Mouse (Mus musculus): ENCODE results near the gene Prame.
"Not testable (repeated sequence)": the region's sequence is repeated elsewhere in the genome, so short reads cannot be mapped to it uniquely, and the experiment has no call there.

DNA sequence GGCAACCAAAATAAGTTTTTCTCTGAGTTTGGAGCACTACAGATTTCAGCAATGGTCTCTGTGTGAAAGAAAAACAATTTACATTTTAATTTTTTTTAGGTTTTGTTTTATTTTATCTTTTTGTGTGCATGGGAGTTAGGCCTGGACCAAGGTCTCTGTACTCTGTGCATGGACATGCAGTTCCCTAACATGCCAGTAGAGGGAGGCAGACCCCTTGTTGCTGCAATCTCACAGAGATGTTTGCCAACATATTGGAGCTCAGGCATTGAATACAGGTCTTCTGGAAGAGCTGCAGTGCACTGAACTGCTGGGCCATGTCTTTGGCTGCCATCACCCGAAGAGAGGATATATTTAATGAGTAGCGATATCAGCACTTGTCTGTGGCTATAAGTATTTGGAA, 58.0 kb downstream of the Prame start:
- not testable (repeated sequence) for TF ChIP-seq CTCF (IDR thresholded peaks at IDR 0.05; ENCODE audit: low read depth, low read length); POLR2A (IDR thresholded peaks at IDR 0.05; ENCODE audit: borderline replicate concordance, low read depth, low read length)

Measured in bone marrow macrophage, adult 2 months (primary cell).